Mouse (Mus musculus) hindbrain, embryonic 11.5 days (tissue): ENCODE data around the gene Fbl. TPM values are rescaled to one million over a fixed set of nuclear protein-coding genes. Genes with fewer than 3 reads are reported as not detected.
"Not testable (repeated sequence)": the region's sequence is repeated elsewhere in the genome, so short reads cannot be mapped to it uniquely, and the experiment has no call there.

Experiments
- ATAC-seq: fragments of 200-750 bp; cut with Nextera tagmentation; 2 replicates; pipeline ENCODE4 v1.8.0; 2017; ENCODE audit warnings: mild to moderate bottlenecking, moderate TSS enrichment, moderate library complexity; ENCODE audit not compliant: low FRiP score
- DNase-seq: peaks from one replicate; pipeline ENCODE4 v3.0.0-alpha.2; 2015; ENCODE audit warnings: low spot score
- H3K27ac ChIP-seq: fragments of 300-500 bp; sonication (generic); 2 replicates; pipeline ENCODE4 v1.5.1; 2014; ENCODE audit warnings: mild to moderate bottlenecking, low read depth, low read length
- H3K27me3 ChIP-seq: fragments of 300-500 bp; sonication (generic); 2 replicates; pipeline ENCODE4 v1.6.1; 2014; ENCODE audit warnings: mild to moderate bottlenecking, low read length, moderate library complexity, mixed read lengths; ENCODE audit not compliant: control insufficient read depth, insufficient read depth
- H3K36me3 ChIP-seq: fragments of 300-500 bp; sonication (generic); 2 replicates; pipeline ENCODE4 v1.6.1; 2014; ENCODE audit warnings: mild to moderate bottlenecking, low read length, moderate library complexity, mixed read lengths; ENCODE audit not compliant: control insufficient read depth, insufficient read depth
- H3K4me1 ChIP-seq: fragments of 300-500 bp; sonication (generic); replicated peaks from 2 replicates; pipeline ENCODE4 v1.6.1; 2014; ENCODE audit warnings: low read length, mixed read lengths; ENCODE audit not compliant: control insufficient read depth, insufficient read depth
- H3K4me2 ChIP-seq: fragments of 300-500 bp; sonication (generic); replicated peaks from 2 replicates; pipeline ENCODE4 v1.6.1; 2014; ENCODE audit warnings: mild to moderate bottlenecking, low read depth, low read length
- H3K4me3 ChIP-seq: fragments of 300-500 bp; sonication (generic); 2 replicates; pipeline ENCODE4 v1.5.1; 2014; ENCODE audit warnings: low read depth, low read length
- H3K9ac ChIP-seq: fragments of 300-500 bp; sonication (generic); 2 replicates; pipeline ENCODE4 v1.6.1; 2014; ENCODE audit warnings: low read depth, low read length
- H3K9me3 ChIP-seq: fragments of 300-500 bp; sonication (generic); 2 replicates; pipeline ENCODE4 v1.6.1; 2016; ENCODE audit warnings: low read length; ENCODE audit not compliant: control insufficient read depth
- WGBS: fragments of 180-500 bp; shearing (Covaris S2); extraction: QIAGEN DNeasy Blood & Tissue Kit; methylation state at CpG from one replicate; pipeline ENCODE4 v1.1.7; 2014; 5-methylcytosine and 5-hydroxymethylcytosine counted together
- polyA plus RNA-seq: library from polyadenylated mRNA; unstranded; fragments of >200 nt; fragmentation: Nextera tagmentation; extraction: Ambion mirVana; gene quantifications from 2 replicates; pipeline ENCODE4 v1.2.1, GENCODE M21; 2014

Fbl gene
- polyA plus RNA-seq, 1 experiment from 2014 or later: 45.9 TPM

DNA sequence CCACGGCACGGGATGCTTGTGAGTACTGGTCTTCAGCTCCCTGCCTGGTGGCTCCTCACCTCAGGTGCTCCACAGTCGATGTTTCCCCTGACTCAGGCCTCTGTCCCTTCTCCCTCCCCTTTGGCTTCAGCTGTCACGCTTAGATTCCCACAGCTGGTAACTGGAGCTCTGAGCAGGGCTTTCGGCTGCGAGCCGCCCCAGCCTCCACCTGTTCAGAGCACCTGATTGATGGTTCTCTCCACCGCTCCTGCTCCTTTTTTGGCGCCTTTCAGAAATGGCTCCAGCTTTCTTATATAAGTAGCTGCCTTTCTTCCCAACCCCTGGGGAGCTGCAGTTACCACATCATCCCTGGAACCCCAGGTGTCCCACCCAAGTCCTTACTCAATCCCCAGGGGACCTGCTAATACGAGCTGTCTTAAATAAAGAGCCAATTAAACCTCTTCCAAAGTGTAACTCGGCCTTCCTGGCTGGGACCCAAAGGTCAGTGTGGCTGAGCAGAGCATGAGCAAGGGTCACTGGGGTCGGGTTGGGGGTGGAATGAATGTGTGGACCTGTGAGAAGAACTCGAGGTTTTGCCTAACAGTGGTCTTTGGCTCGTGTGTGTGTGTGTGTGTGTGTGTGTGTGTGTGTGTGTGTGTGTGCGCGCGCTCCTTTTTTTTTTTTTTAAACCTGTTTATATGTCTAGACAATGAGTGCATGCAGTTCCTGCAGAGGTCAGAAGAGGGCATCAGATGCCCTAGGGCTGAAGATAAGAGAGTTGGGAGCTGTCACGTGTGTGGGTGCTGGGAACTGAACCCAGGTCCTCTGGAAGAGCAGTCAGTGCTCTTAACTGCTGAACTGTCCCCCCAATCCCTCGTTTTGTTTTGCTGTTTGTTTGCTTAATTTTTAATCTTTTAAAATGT lies 33.9 kb downstream of the Fbl start:
- no peaks in the 10 kb centered on the region for H3K4me1 ChIP-seq
- no peak overlapping the region for H3K4me2 ChIP-seq
- 60% methylated on average over 19 of the region's 19 CpGs for WGBS
- ATAC-seq (no peak), DNase-seq (no peak)
- H3K36me3 ChIP-seq: no peaks in the 10 kb centered on the region
- no peak overlapping the region for H3K4me3 ChIP-seq
- H3K27ac ChIP-seq: no peak overlapping the region
- no peak overlapping the region for H3K9ac ChIP-seq
- H3K9me3 ChIP-seq: no peaks in the 10 kb centered on the region
- H3K27me3 ChIP-seq: no peaks in the 10 kb centered on the region

- Histone ChIP-seq H3K4me1 (no peaks in the 10 kb centered on the region), H3K9ac (no peak overlapping the region), H3K9me3 (no peaks in the 10 kb centered on the region), H3K27me3 (no peaks in the 10 kb centered on the region), H3K36me3 (no peaks in the 10 kb centered on the region), H3K4me2 (no peak overlapping the region), H3K27ac (no peak overlapping the region), H3K4me3 (no peak overlapping the region)
- WGBS: 70% methylated on average over 4 of the region's 4 CpGs
- no peak for ATAC-seq
- DNase-seq: no peak
Measured at GRCm38 (mm10) chr7:28206044-28206600, 36.6 kb downstream of the Fbl start.

- no peaks in the 10 kb centered on the region for H3K4me1 ChIP-seq
- no peaks in the 10 kb centered on the region for H3K36me3 ChIP-seq
- H3K27me3 ChIP-seq: no peaks in the 10 kb centered on the region
- 54% methylated on average over 12 of the region's 12 CpGs for WGBS
- peak overlapping the region; percentile 28 for H3K9ac ChIP-seq
- no peaks in the 10 kb centered on the region for H3K9me3 ChIP-seq
- ATAC-seq: no peak
- H3K4me3 ChIP-seq: peak overlapping the region; percentile 1; the same call in 1 of the 2 replicates
- no peak for DNase-seq
- peak overlapping the region; percentile 26 for H3K4me2 ChIP-seq
- H3K27ac ChIP-seq: no peak overlapping the region
Measured at GRCm38 (mm10) chr7:28208396-28208987, 39.0 kb downstream of the Fbl start.

GRCm38 (mm10) chr7:28208988-28209508 lies 39.5 kb downstream of the Fbl start:
- Histone ChIP-seq H3K4me2 (peak overlapping the region; percentile 26), H3K27ac (no peak overlapping the region), H3K9me3 (no peaks in the 10 kb centered on the region), H3K4me1 (no peaks in the 10 kb centered on the region), H3K9ac (peak overlapping the region; percentile 28), H3K4me3 (peak overlapping the region; percentile 1; the same call in 1 of the 2 replicates), H3K36me3 (no peaks in the 10 kb centered on the region), H3K27me3 (no peaks in the 10 kb centered on the region)
- WGBS: 55% methylated on average over 19 of the region's 19 CpGs
- no peak for ATAC-seq
- DNase-seq: peak; percentile 69

DNA sequence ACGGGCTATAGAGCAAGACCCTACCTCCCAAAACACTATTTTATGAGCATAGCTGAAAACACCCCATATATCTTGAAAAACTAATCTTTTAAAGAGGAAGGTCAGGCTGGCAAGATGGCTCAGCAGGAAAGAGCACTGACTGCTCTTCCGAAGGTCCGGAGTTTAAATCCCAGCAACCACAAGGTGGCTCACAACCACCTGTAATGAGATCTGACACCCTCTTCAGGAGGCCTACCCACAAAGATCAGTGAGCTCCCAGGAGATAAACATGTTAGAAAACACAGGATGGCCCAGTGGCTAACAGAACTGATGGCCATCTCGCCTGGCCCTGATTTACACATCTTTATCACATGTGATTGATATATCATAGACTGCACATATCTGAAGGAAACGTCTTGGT lies 41.2 kb downstream of the Fbl start:
- DNase-seq (no peak), ATAC-seq (no peak)
- Histone ChIP-seq H3K9me3 (no peaks in the 10 kb centered on the region), H3K9ac (no peak overlapping the region), H3K4me2 (no peak overlapping the region), H3K36me3 (no peaks in the 10 kb centered on the region), H3K4me1 (no peaks in the 10 kb centered on the region), H3K4me3 (no peak overlapping the region), H3K27ac (no peak overlapping the region), H3K27me3 (no peaks in the 10 kb centered on the region)
- WGBS: 50% methylated on average over 5 of the region's 5 CpGs

DNA sequence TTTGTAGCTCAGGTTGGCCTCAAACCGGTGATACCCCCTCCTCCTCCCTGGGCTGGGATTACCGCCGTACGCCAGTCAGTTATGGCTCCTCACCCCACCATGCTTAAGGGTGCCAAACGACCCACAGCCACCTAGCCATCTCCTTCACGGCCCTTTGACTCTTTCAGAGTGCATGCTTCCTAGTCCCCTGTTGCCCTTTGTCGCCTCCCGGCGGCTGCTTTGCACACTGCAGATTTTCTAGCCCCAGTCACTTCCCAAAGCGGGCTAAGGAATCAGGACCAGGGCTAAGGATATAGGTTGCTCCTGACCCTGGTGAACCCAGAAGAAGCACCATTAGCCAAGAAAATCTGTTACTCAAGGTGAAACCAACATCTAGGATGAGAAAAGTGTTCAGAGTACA lies 44.6 kb downstream of the Fbl start:
- H3K9ac ChIP-seq: no peak overlapping the region
- ATAC-seq (no peak), DNase-seq (peak; percentile 68)
- H3K27me3 ChIP-seq: no peaks in the 10 kb centered on the region
- no peaks in the 10 kb centered on the region for H3K9me3 ChIP-seq
- H3K27ac ChIP-seq: no peak overlapping the region
- H3K4me3 ChIP-seq: no peak overlapping the region
- WGBS: 34% methylated on average over 10 of the region's 10 CpGs
- no peaks in the 10 kb centered on the region for H3K4me1 ChIP-seq
- no peak overlapping the region for H3K4me2 ChIP-seq
- H3K36me3 ChIP-seq: no peaks in the 10 kb centered on the region

DNA sequence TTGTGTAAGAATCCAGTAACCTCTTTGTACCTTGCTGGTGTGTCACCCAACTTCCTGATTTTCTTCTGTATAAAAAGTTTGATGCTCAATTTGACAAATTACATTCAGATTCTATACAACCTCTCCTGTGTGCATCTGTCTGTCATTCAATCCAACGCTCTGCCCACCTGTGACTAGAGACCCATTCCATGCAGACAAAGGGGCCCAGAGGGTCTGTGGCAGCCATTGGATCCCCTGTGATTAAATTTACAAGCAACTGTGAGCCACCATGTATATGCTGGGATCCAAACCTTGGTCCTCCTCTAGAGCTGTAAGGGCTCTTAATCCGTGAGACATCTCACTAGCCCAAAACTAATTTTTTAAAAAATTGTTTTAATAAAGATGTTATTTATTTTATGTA lies 46.4 kb downstream of the Fbl start:
- H3K4me2 ChIP-seq, H3K27ac ChIP-seq, H3K27me3 ChIP-seq, H3K4me3 ChIP-seq, ATAC-seq, DNase-seq, H3K36me3 ChIP-seq, H3K9me3 ChIP-seq, H3K9ac ChIP-seq, H3K4me1 ChIP-seq: not testable (repeated sequence)
- 86% methylated on average over 2 of the region's 2 CpGs for WGBS

DNA sequence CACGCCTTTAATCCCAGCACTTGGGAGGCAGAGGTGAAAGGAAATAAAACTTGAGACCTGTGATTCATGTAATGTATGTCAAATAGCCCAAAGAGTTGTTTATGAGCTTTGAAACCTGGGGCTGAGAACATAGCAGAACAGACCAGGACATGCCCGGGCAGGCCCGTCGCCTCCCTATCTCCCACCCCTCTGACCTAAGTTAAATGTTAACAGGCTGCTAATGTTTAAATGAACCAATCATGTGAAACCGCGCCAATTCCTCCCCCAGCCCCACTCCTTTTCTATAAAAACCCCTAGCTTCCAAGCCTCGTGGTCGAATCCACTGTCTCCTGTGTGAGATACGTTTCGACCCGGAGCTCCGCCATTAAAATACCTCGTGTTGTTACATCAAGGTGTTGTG lies 48.3 kb downstream of the Fbl start:
- ATAC-seq, H3K27ac ChIP-seq, H3K4me2 ChIP-seq, H3K36me3 ChIP-seq, H3K9ac ChIP-seq, H3K4me3 ChIP-seq, H3K27me3 ChIP-seq, H3K4me1 ChIP-seq, H3K9me3 ChIP-seq, DNase-seq: not testable (repeated sequence)
- WGBS: 94% methylated on average over 9 of the region's 13 CpGs
